Mouse (Mus musculus) embryonic facial prominence, embryonic 12.5 days (tissue): ENCODE data around the gene Zmym5. TPM values are rescaled to one million over a fixed set of nuclear protein-coding genes. Genes with fewer than 3 reads are reported as not detected.
"Not testable (repeated sequence)": the region's sequence is repeated elsewhere in the genome, so short reads cannot be mapped to it uniquely, and the experiment has no call there.

Experiments used
- ATAC-seq: fragments of 200-750 bp; cut with Nextera tagmentation; 2 replicates; pipeline ENCODE4 v1.8.0; 2017; ENCODE audit not compliant: insufficient number of reproducible peaks, insufficient read depth, low FRiP score, low TSS enrichment
- H3K27ac ChIP-seq: fragments of 300-500 bp; sonication (generic); 2 replicates; pipeline ENCODE4 v1.5.1; 2016; ENCODE audit warnings: mild to moderate bottlenecking
- H3K27me3 ChIP-seq: fragments of 300-500 bp; sonication (generic); 2 replicates; pipeline ENCODE4 v1.6.1; 2016; ENCODE audit warnings: mild to moderate bottlenecking, moderate library complexity
- H3K36me3 ChIP-seq: fragments of 300-500 bp; sonication (generic); 2 replicates; pipeline ENCODE4 v1.6.1; 2016; ENCODE audit warnings: mild to moderate bottlenecking
- H3K4me1 ChIP-seq: fragments of 300-500 bp; sonication (generic); 2 replicates; pipeline ENCODE4 v1.6.1; 2016
- H3K4me2 ChIP-seq: fragments of 300-500 bp; sonication (generic); replicated peaks from 2 replicates; pipeline ENCODE4 v1.6.1; 2016; ENCODE audit warnings: mild to moderate bottlenecking, moderate library complexity
- H3K4me3 ChIP-seq: fragments of 300-500 bp; sonication (generic); 2 replicates; pipeline ENCODE4 v1.5.1; 2016; ENCODE audit warnings: mild to moderate bottlenecking
- H3K9ac ChIP-seq: fragments of 300-500 bp; sonication (generic); 2 replicates; pipeline ENCODE4 v1.6.1; 2016; ENCODE audit warnings: mild to moderate bottlenecking, moderate library complexity
- H3K9me3 ChIP-seq: fragments of 300-500 bp; sonication (generic); 2 replicates; pipeline ENCODE4 v1.6.1; 2016; ENCODE audit warnings: mild to moderate bottlenecking, moderate library complexity
- WGBS: fragments of 180-500 bp; shearing (Covaris S2); methylation state at CpG from one replicate; pipeline ENCODE4 v1.1.7; 2016; 5-methylcytosine and 5-hydroxymethylcytosine counted together
- polyA plus RNA-seq: library from polyadenylated mRNA; unstranded; fragments of >200 nt; fragmentation: Nextera tagmentation; extraction: Ambion mirVana; gene quantifications from 2 replicates; pipeline ENCODE4 v1.2.1, GENCODE M21; 2016

Gene Zmym5
- polyA plus RNA-seq = 30.8 and 33.3 TPM in 2 replicates

- peak within 1 kb of the TSS; percentile 69 for H3K4me3 ChIP-seq
- WGBS = under 1% methylated on average over 35 of the region's 72 CpGs
- peak within 1 kb of the TSS; percentile 68 for H3K4me2 ChIP-seq
- not testable (repeated sequence) for H3K27me3 ChIP-seq, H3K9me3 ChIP-seq, H3K36me3 ChIP-seq
- peaks cover 14% of the 10 kb centered on the region; the same call in 1 of the 2 replicates for H3K4me1 ChIP-seq
- H3K27ac ChIP-seq = peak within 1 kb of the TSS; percentile 96
- peak; percentile 97 for ATAC-seq
- H3K9ac ChIP-seq = peak within 1 kb of the TSS; percentile 84
Observed at GRCm38 (mm10) chr14:56811701-56812339, at the start of gene Zmym5. Gene Zmym5 (minus strand): TSS chr14:56811716.

GRCm38 (mm10) chr14:56849681-56850080 is 38.2 kb upstream of the Zmym5 start:
- H3K4me3 ChIP-seq = no peak overlapping the region
- no peaks in the 10 kb centered on the region for H3K4me1 ChIP-seq
- H3K9ac ChIP-seq = no peak overlapping the region
- no peaks in the 10 kb centered on the region for H3K36me3 ChIP-seq
- peaks cover 16% of the 10 kb centered on the region; the same call in 1 of the 2 replicates for H3K9me3 ChIP-seq
- no peak overlapping the region for H3K27ac ChIP-seq
- no peaks in the 10 kb centered on the region for H3K27me3 ChIP-seq
- no peak for ATAC-seq
- no peak overlapping the region for H3K4me2 ChIP-seq
- 81% methylated on average over 2 of the region's 2 CpGs for WGBS

GRCm38 (mm10) chr14:56848322-56848721 is 36.8 kb upstream of the Zmym5 start:
- Histone ChIP-seq H3K36me3 (no peaks in the 10 kb centered on the region), H3K27ac (no peak overlapping the region), H3K4me3 (no peak overlapping the region), H3K9ac (no peak overlapping the region), H3K4me1 (no peaks in the 10 kb centered on the region), H3K9me3 (0 out of 2 replicates have a peak, but pooled peaks cover 3% of the 10 kb centered on the region), H3K4me2 (no peak overlapping the region), H3K27me3 (no peaks in the 10 kb centered on the region)
- 62% methylated on average over 2 of the region's 2 CpGs for WGBS
- ATAC-seq = no peak

GRCm38 (mm10) chr14:56844507-56844906 is 33.0 kb upstream of the Zmym5 start:
- no peaks in the 10 kb centered on the region for H3K36me3 ChIP-seq
- H3K4me2 ChIP-seq = no peak overlapping the region
- no peaks in the 10 kb centered on the region for H3K9me3 ChIP-seq
- H3K4me3 ChIP-seq = no peak overlapping the region
- ATAC-seq = no peak
- WGBS = 19% methylated on average over 2 of the region's 2 CpGs
- H3K9ac ChIP-seq = no peak overlapping the region
- no peak overlapping the region for H3K27ac ChIP-seq
- H3K4me1 ChIP-seq = no peaks in the 10 kb centered on the region
- H3K27me3 ChIP-seq = no peaks in the 10 kb centered on the region

GRCm38 (mm10) chr14:56844033-56844432 is 32.5 kb upstream of the Zmym5 start:
- H3K4me1 ChIP-seq = no peaks in the 10 kb centered on the region
- no peak overlapping the region for H3K4me2 ChIP-seq
- no peak for ATAC-seq
- no peak overlapping the region for H3K9ac ChIP-seq
- H3K27me3 ChIP-seq = no peaks in the 10 kb centered on the region
- H3K4me3 ChIP-seq = no peak overlapping the region
- no peak overlapping the region for H3K27ac ChIP-seq
- no peaks in the 10 kb centered on the region for H3K36me3 ChIP-seq
- WGBS = 67% methylated on average over 4 of the region's 4 CpGs
- H3K9me3 ChIP-seq = no peaks in the 10 kb centered on the region

- H3K27ac ChIP-seq, H3K36me3 ChIP-seq, ATAC-seq, H3K9ac ChIP-seq, H3K4me3 ChIP-seq, H3K4me2 ChIP-seq, H3K4me1 ChIP-seq, H3K9me3 ChIP-seq, H3K27me3 ChIP-seq: not testable (repeated sequence)
- 86% methylated on average over 5 of the region's 5 CpGs for WGBS
Observed at GRCm38 (mm10) chr14:56834576-56834975, 23.1 kb upstream of the Zmym5 start.

GRCm38 (mm10) chr14:56833211-56833610 is 21.7 kb upstream of the Zmym5 start:
- H3K4me2 ChIP-seq, H3K27me3 ChIP-seq, ATAC-seq, H3K9ac ChIP-seq, H3K36me3 ChIP-seq, H3K4me1 ChIP-seq, H3K27ac ChIP-seq, H3K9me3 ChIP-seq, H3K4me3 ChIP-seq: not testable (repeated sequence)
- 75% methylated on average over 10 of the region's 10 CpGs for WGBS

- ATAC-seq = no peak
Observed at GRCm38 (mm10) chr14:56832563-56833113, 21.1 kb upstream of the Zmym5 start.

GRCm38 (mm10) chr14:56832147-56832546 is 20.6 kb upstream of the Zmym5 start:
- no peak overlapping the region for H3K9ac ChIP-seq
- no peak overlapping the region for H3K4me3 ChIP-seq
- H3K9me3 ChIP-seq = no peaks in the 10 kb centered on the region
- no peak overlapping the region for H3K4me2 ChIP-seq
- no peak for ATAC-seq
- no peaks in the 10 kb centered on the region for H3K36me3 ChIP-seq
- 88% methylated on average over 3 of the region's 3 CpGs for WGBS
- no peaks in the 10 kb centered on the region; the same call in 1 of the 2 replicates for H3K4me1 ChIP-seq
- no peaks in the 10 kb centered on the region for H3K27me3 ChIP-seq
- H3K27ac ChIP-seq = no peak overlapping the region

More at GRCm38 (mm10) chr14:56832563-56833113, 21.1 kb upstream of the Zmym5 start:
- H3K36me3 ChIP-seq = no peaks in the 10 kb centered on the region
- H3K9me3 ChIP-seq = no peaks in the 10 kb centered on the region
- no peak overlapping the region for H3K9ac ChIP-seq
- H3K27ac ChIP-seq = no peak overlapping the region
- H3K4me3 ChIP-seq = no peak overlapping the region
- 45% methylated on average over 1 of the region's 1 CpGs for WGBS
- H3K4me2 ChIP-seq = no peak overlapping the region
- H3K27me3 ChIP-seq = no peaks in the 10 kb centered on the region
- no peaks in the 10 kb centered on the region; the same call in 1 of the 2 replicates for H3K4me1 ChIP-seq

GRCm38 (mm10) chr14:56830491-56831045 is 19.1 kb upstream of the Zmym5 start:
- Histone ChIP-seq H3K4me2 (no peak overlapping the region), H3K9ac (no peak overlapping the region), H3K36me3 (no peaks in the 10 kb centered on the region), H3K4me1 (no peaks in the 10 kb centered on the region; the same call in 1 of the 2 replicates), H3K27ac (no peak overlapping the region), H3K4me3 (no peak overlapping the region), H3K9me3 (no peaks in the 10 kb centered on the region), H3K27me3 (no peaks in the 10 kb centered on the region)
- no peak for ATAC-seq

- H3K27me3 ChIP-seq = no peaks in the 10 kb centered on the region
- H3K4me3 ChIP-seq = no peak overlapping the region
- ATAC-seq = no peak
- H3K27ac ChIP-seq = no peak overlapping the region
- no peaks in the 10 kb centered on the region for H3K4me1 ChIP-seq
- H3K9me3 ChIP-seq = no peaks in the 10 kb centered on the region
- no peak overlapping the region for H3K9ac ChIP-seq
- no peak overlapping the region for H3K4me2 ChIP-seq
- H3K36me3 ChIP-seq = no peaks in the 10 kb centered on the region
Observed at GRCm38 (mm10) chr14:56824562-56824961, 13.0 kb upstream of the Zmym5 start.

- H3K4me2 ChIP-seq = 0 out of 2 replicates have a peak overlapping the region, but pooled peaks have one; percentile 17
- H3K27ac ChIP-seq = no peak overlapping the region
- H3K4me3 ChIP-seq = no peak overlapping the region
Observed at GRCm38 (mm10) chr14:56817616-56818015, 6.1 kb upstream of the Zmym5 start.

More at GRCm38 (mm10) chr14:56817616-56818015, 6.1 kb upstream of the Zmym5 start:
- 16% methylated on average over 11 of the region's 11 CpGs for WGBS
- no peak for ATAC-seq
- H3K9me3 ChIP-seq = no peaks in the 10 kb centered on the region
- H3K27me3 ChIP-seq = no peaks in the 10 kb centered on the region; the same call in 1 of the 2 replicates
- H3K9ac ChIP-seq = no peak overlapping the region
- no peaks in the 10 kb centered on the region for H3K36me3 ChIP-seq
- H3K4me1 ChIP-seq = peaks cover 7% of the 10 kb centered on the region; the same call in 1 of the 2 replicates
